Mouse (Mus musculus) spleen, postnatal 36 days (tissue): Measurements from ENCODE around the gene Gtf2h1.
"Not testable (repeated sequence)": the region's sequence is repeated elsewhere in the genome, so short reads cannot be mapped to it uniquely, and the experiment has no call there.

Source experiments
- DNase-seq, 2 experiments: peaks; one replicate each; pipeline ENCODE4 v3.0.0; 2022; ENCODE audit warnings: low spot score in 2 of 2, mixed read lengths in 1 of 2

Gene Gtf2h1

GRCm38 (mm10) chr7:46795287-46796205 is at the start of gene Gtf2h1, which contains the start of gene Hps5:
Gene Gtf2h1 (plus strand): TSS chr7:46796103.
Gene Hps5 (minus strand): TSS chr7:46796064.
- DNase-seq, result peak; percentile 98

GRCm38 (mm10) chr7:46746381-46746780 is 49.5 kb upstream of the Gtf2h1 start:
- DNase-seq, result no peak

GRCm38 (mm10) chr7:46748459-46748858 is 47.4 kb upstream of the Gtf2h1 start:
- peak in 1 of 2 experiments; percentile 9 for DNase-seq

- DNase-seq, result no peak
Measured at GRCm38 (mm10) chr7:46751490-46751889, 44.4 kb upstream of the Gtf2h1 start, which contains the start of gene Saa2. Gene Saa2 (plus strand): TSS chr7:46751790.

- no peak for DNase-seq
Measured at GRCm38 (mm10) chr7:46761049-46761795, 34.7 kb upstream of the Gtf2h1 start.

- no peak for DNase-seq
Measured at GRCm38 (mm10) chr7:46762601-46763000, 33.3 kb upstream of the Gtf2h1 start.

GRCm38 (mm10) chr7:46764672-46765071 is 31.2 kb upstream of the Gtf2h1 start:
- no peak for DNase-seq

GRCm38 (mm10) chr7:46767371-46767770 is 28.5 kb upstream of the Gtf2h1 start:
- no peak for DNase-seq

- DNase-seq, result no peak
Measured at GRCm38 (mm10) chr7:46768451-46768850, 27.5 kb upstream of the Gtf2h1 start.

GRCm38 (mm10) chr7:46770706-46771105 is 25.2 kb upstream of the Gtf2h1 start:
- DNase-seq, result peak in 1 of 2 experiments; percentile 5

- DNase-seq, result no peak
Measured at GRCm38 (mm10) chr7:46789177-46789849, 6.6 kb upstream of the Gtf2h1 start.

GRCm38 (mm10) chr7:46793871-46794270 is 2.0 kb upstream of the Gtf2h1 start:
- DNase-seq, result no peak

GRCm38 (mm10) chr7:46796206-46796679 is 340 bp downstream of the Gtf2h1 start:
- no peak for DNase-seq

GRCm38 (mm10) chr7:46796779-46797178 is 876 bp downstream of the Gtf2h1 start:
- DNase-seq, result no peak

- no peak for DNase-seq
Measured at GRCm38 (mm10) chr7:46810325-46810724, 14.4 kb downstream of the Gtf2h1 start.

- DNase-seq, result no peak
Measured at GRCm38 (mm10) chr7:46814012-46814411, 18.1 kb downstream of the Gtf2h1 start.

- DNase-seq, result not testable (repeated sequence)
Measured at GRCm38 (mm10) chr7:46820876-46821632, 25.2 kb downstream of the Gtf2h1 start.

- no peak for DNase-seq
Measured at GRCm38 (mm10) chr7:46827046-46827802, 31.3 kb downstream of the Gtf2h1 start.

GRCm38 (mm10) chr7:46827803-46828184 is 31.9 kb downstream of the Gtf2h1 start:
- no peak for DNase-seq

- DNase-seq, result no peak
Measured at GRCm38 (mm10) chr7:46829911-46830310, 34.0 kb downstream of the Gtf2h1 start.
